Mouse (Mus musculus) small intestine, adult 2 months (tissue): ENCODE data around the gene Fau. TPM values are rescaled to one million over a fixed set of nuclear protein-coding genes. Genes with fewer than 3 reads are reported as not detected.

Source experiments
- H3K27ac ChIP-seq: fragments of 200-500 bp; 2 replicates; pipeline ENCODE4 v1.5.1; 2012; ENCODE audit warnings: low read depth, low read length, control low read depth, inconsistent platforms; ENCODE audit not compliant: insufficient read depth
- H3K27me3 ChIP-seq: fragments of 200-500 bp; 2 replicates; pipeline ENCODE4 v1.6.1; 2012; ENCODE audit warnings: mild to moderate bottlenecking, moderate library complexity, low read length, inconsistent platforms; ENCODE audit not compliant: control insufficient read depth, insufficient read depth
- H3K36me3 ChIP-seq: fragments of 200-500 bp; 2 replicates; pipeline ENCODE4 v1.6.1; 2012; ENCODE audit warnings: mild to moderate bottlenecking, low read length, control low read depth, inconsistent platforms; ENCODE audit not compliant: control insufficient read depth, insufficient read depth
- H3K4me1 ChIP-seq: fragments of 200-500 bp; 2 replicates; pipeline ENCODE4 v1.6.1; 2012; ENCODE audit warnings: low read length, inconsistent platforms, mixed read lengths; ENCODE audit not compliant: control insufficient read depth, insufficient read depth, insufficient read length
- H3K4me3 ChIP-seq: fragments of 200-500 bp; 2 replicates; pipeline ENCODE4 v1.5.1; 2012; ENCODE audit warnings: low read depth, mild to moderate bottlenecking, control low read depth, inconsistent platforms, low read length, moderate library complexity
- CTCF ChIP-seq: fragments of 200-500 bp; IDR thresholded peaks from 2 replicates; pipeline ENCODE4 v1.5.1; 2012; ENCODE audit warnings: low read depth, mild to moderate bottlenecking, control low read depth, inconsistent platforms, low read length, moderate library complexity, mixed read lengths; ENCODE audit not compliant: insufficient replicate concordance, insufficient read length; ENCODE audit errors: extremely low read depth
- POLR2A ChIP-seq: fragments of 200-500 bp; IDR thresholded peaks from 2 replicates; pipeline ENCODE4 v1.6.1; 2012; ENCODE audit warnings: low read depth, mild to moderate bottlenecking, control low read depth, inconsistent platforms, low read length, moderate library complexity
- WGBS: fragments of 180-500 bp; shearing (Covaris S2); methylation state at CpG from one replicate; pipeline ENCODE4 v1.1.7; 2018; 5-methylcytosine and 5-hydroxymethylcytosine counted together
- polyA plus RNA-seq: library from polyadenylated mRNA; depleted of rRNA; stranded (reverse); fragments of >200 nt; gene quantifications from 2 replicates; pipeline ENCODE4 v1.2.3, GENCODE M21; 2012

Gene Fau
- polyA plus RNA-seq, 1 experiment, result 2,469 TPM

- Histone ChIP-seq H3K36me3 (peaks cover 38% of the 10 kb centered on the region), H3K4me3 (no peak overlapping the region), H3K27me3 (no peaks in the 10 kb centered on the region), H3K4me1 (0 out of 2 replicates have a peak, but pooled peaks cover 2% of the 10 kb centered on the region), H3K27ac (no peak overlapping the region)
- no peak for TF ChIP-seq CTCF
- no peak for TF ChIP-seq POLR2A
- WGBS, result 29% methylated on average over 4 of the region's 4 CpGs
Measured at GRCm38 (mm10) chr19:6056696-6057095, 948 bp upstream of the Fau start.

GRCm38 (mm10) chr19:6058513-6058912 is 869 bp downstream of the Fau start:
- TF ChIP-seq POLR2A, result no peak
- TF ChIP-seq CTCF, result peak; percentile 4; the same call in 1 of the 2 replicates
- Histone ChIP-seq H3K4me3 (peak overlapping the region; percentile 81), H3K27me3 (no peaks in the 10 kb centered on the region), H3K27ac (peak overlapping the region; percentile 92), H3K4me1 (peaks cover 7% of the 10 kb centered on the region), H3K36me3 (peaks cover 21% of the 10 kb centered on the region)
- WGBS, result 10% methylated on average over 5 of the region's 5 CpGs

- 24% methylated on average over 5 of the region's 5 CpGs for WGBS
- Histone ChIP-seq H3K27ac (peak overlapping the region; percentile 92), H3K36me3 (peaks cover 16% of the 10 kb centered on the region), H3K4me1 (peaks cover 7% of the 10 kb centered on the region), H3K4me3 (peak overlapping the region; percentile 30; the same call in 1 of the 2 replicates), H3K27me3 (no peaks in the 10 kb centered on the region)
- TF ChIP-seq POLR2A (no peak), CTCF (no peak)
Measured at GRCm38 (mm10) chr19:6058966-6059365, 1.3 kb downstream of the Fau start.

- WGBS, result under 1% methylated on average over 58 of the region's 58 CpGs
- peaks cover 7% of the 10 kb centered on the region for H3K36me3 ChIP-seq
- TF ChIP-seq CTCF, result no peak
- peak; percentile 86 for TF ChIP-seq POLR2A
- peaks cover 7% of the 10 kb centered on the region for H3K4me1 ChIP-seq
- peak within 1 kb of the TSS; percentile 88 for H3K27ac ChIP-seq
- H3K4me3 ChIP-seq, result peak within 1 kb of the TSS; percentile 97
- no peaks in the 10 kb centered on the region for H3K27me3 ChIP-seq
Measured at GRCm38 (mm10) chr19:6061021-6061533, 3.4 kb downstream of the Fau start, which contains the start of gene Znhit2. TSS of gene Znhit2 (plus strand) at chr19:6061192.

- Histone ChIP-seq H3K27me3 (no peaks in the 10 kb centered on the region), H3K36me3 (peaks cover 7% of the 10 kb centered on the region), H3K4me3 (peak overlapping the region; percentile 97), H3K27ac (peak overlapping the region; percentile 88), H3K4me1 (peaks cover 6% of the 10 kb centered on the region)
- WGBS, result under 1% methylated on average over 44 of the region's 44 CpGs
- TF ChIP-seq POLR2A (peak; percentile 29; the same call in 1 of the 2 replicates), CTCF (no peak)
Measured at GRCm38 (mm10) chr19:6061641-6062302, 4.1 kb downstream of the Fau start.

GRCm38 (mm10) chr19:6062418-6062817 is 4.8 kb downstream of the Fau start:
- WGBS, result 16% methylated on average over 5 of the region's 5 CpGs
- Histone ChIP-seq H3K27me3 (no peaks in the 10 kb centered on the region), H3K36me3 (peaks cover 7% of the 10 kb centered on the region), H3K4me1 (peaks cover 9% of the 10 kb centered on the region), H3K4me3 (peak overlapping the region; percentile 97), H3K27ac (peak overlapping the region; percentile 88)
- TF ChIP-seq CTCF (no peak), POLR2A (no peak)

GRCm38 (mm10) chr19:6063081-6063480 is 5.4 kb downstream of the Fau start:
- H3K36me3 ChIP-seq, result peaks cover 7% of the 10 kb centered on the region
- TF ChIP-seq POLR2A (no peak), CTCF (no peak)
- WGBS, result 91% methylated on average over 6 of the region's 6 CpGs
- peaks cover 11% of the 10 kb centered on the region for H3K4me1 ChIP-seq
- no peaks in the 10 kb centered on the region for H3K27me3 ChIP-seq
- H3K27ac ChIP-seq, result no peak overlapping the region
- H3K4me3 ChIP-seq, result no peak overlapping the region
